7 mouse cellular contexts compared by ENCODE assay signal in genomic region chr8:94362607-94363239, GRCm38 (mm10). TPM values are rescaled to one million over a fixed set of nuclear protein-coding genes. Genes with fewer than 3 reads are reported as not detected.
A peak's percentile ranks its signal among the peaks of the same experiment; 100 is the strongest.
DNase-seq lines count a peak whose midpoint lies in the region; ATAC-seq lines count a peak whose summit lies in the region.

No protein-coding gene starts in this region.

- no peak overlapping the region for H3K4me3 ChIP-seq in liver, embryonic 15.5 days (replicated peaks)
- H3K4me3 ChIP-seq in liver, embryonic 11.5 days (ENCODE audit: low read depth, low read length) = no peak overlapping the region
- no peak overlapping the region for H3K4me3 ChIP-seq in stomach, embryonic 14.5 days (ENCODE audit: low read depth, low read length)

- no peak overlapping the region for H3K9ac ChIP-seq in liver, embryonic 15.5 days
- H3K9ac ChIP-seq in liver, embryonic 11.5 days (ENCODE audit: low read depth, low read length) = no peak overlapping the region
- H3K9ac ChIP-seq in stomach, embryonic 14.5 days (replicated peaks; ENCODE audit: low read depth, low read length) = no peak overlapping the region

- H3K27me3 ChIP-seq in liver, embryonic 15.5 days = no peaks in the 10 kb centered on the region
- H3K27me3 ChIP-seq in liver, embryonic 11.5 days (replicated peaks; ENCODE audit: control insufficient read depth, insufficient read depth, low read length) = no peaks in the 10 kb centered on the region
- H3K27me3 ChIP-seq in stomach, embryonic 14.5 days (ENCODE audit: control insufficient read depth, insufficient read depth, low read length) = no peaks in the 10 kb centered on the region

- no peaks in the 10 kb centered on the region for H3K9me3 ChIP-seq in liver, embryonic 15.5 days (replicated peaks)
- H3K9me3 ChIP-seq in liver, embryonic 11.5 days (ENCODE audit: control insufficient read depth, low read length) = no peaks in the 10 kb centered on the region
- no peaks in the 10 kb centered on the region for H3K9me3 ChIP-seq in stomach, embryonic 14.5 days (ENCODE audit: control insufficient read depth, low read depth, low read length)

- no peak overlapping the region for H3K4me2 ChIP-seq in liver, embryonic 15.5 days
- H3K4me2 ChIP-seq in liver, embryonic 11.5 days = no peak overlapping the region
- H3K4me2 ChIP-seq in stomach, embryonic 14.5 days (replicated peaks; ENCODE audit: low read depth, low read length) = no peak overlapping the region

- 0 out of 2 replicates have a peak overlapping the region, but pooled peaks have one; percentile 67 for H3K27ac ChIP-seq in liver, embryonic 15.5 days (replicated peaks)
- H3K27ac ChIP-seq in liver, embryonic 11.5 days (ENCODE audit: low read depth, low read length) = no peak overlapping the region
- H3K27ac ChIP-seq in stomach, embryonic 14.5 days (ENCODE audit: low read length) = peak overlapping the region; percentile 49; the same call in 1 of the 2 replicates

- 51% methylated on average over 7 of the region's 7 CpGs for WGBS in liver, embryonic 15.5 days (ENCODE audit: insufficient replicate concordance)
- WGBS in liver, embryonic 11.5 days = 70% methylated on average over 7 of the region's 7 CpGs
- 63% methylated on average over 7 of the region's 7 CpGs for WGBS in stomach, embryonic 14.5 days

- ATAC-seq in liver, embryonic 15.5 days (ENCODE audit: insufficient read depth) = no peak
- ATAC-seq in liver, embryonic 11.5 days (replicated peaks; ENCODE audit: low FRiP score) = no peak
- peak; percentile 66 for ATAC-seq in stomach, embryonic 14.5 days (ENCODE audit: insufficient number of reproducible peaks, insufficient read depth, low FRiP score, low read depth)
- no peak for ATAC-seq in erythroblast, adult 5-6 weeks (replicated peaks; ENCODE audit: low FRiP score, poor library complexity, severe bottlenecking)

- H3K36me3 ChIP-seq in liver, embryonic 15.5 days (replicated peaks) = no peaks in the 10 kb centered on the region
- no peaks in the 10 kb centered on the region for H3K36me3 ChIP-seq in liver, embryonic 11.5 days (ENCODE audit: control insufficient read depth, insufficient read depth, low read length)
- H3K36me3 ChIP-seq in stomach, embryonic 14.5 days (ENCODE audit: control insufficient read depth, insufficient read depth, low read length) = no peaks in the 10 kb centered on the region

- DNase-seq in liver, embryonic 11.5 days (ENCODE audit: low spot score) = no peak
- peak; percentile 68 for DNase-seq in heart, adult 8-10 months (ENCODE audit: low spot score)
- DNase-seq in kidney, adult 8-10 months = peak; percentile 69 to 82
- DNase-seq in cerebellum, adult 8-10 months = no peak

- H3K4me1 ChIP-seq in liver, embryonic 15.5 days (replicated peaks) = peaks cover 42% of the 10 kb centered on the region
- H3K4me1 ChIP-seq in liver, embryonic 11.5 days (replicated peaks; ENCODE audit: control insufficient read depth, insufficient read depth, low read length) = peaks cover 3% of the 10 kb centered on the region; the same call in 1 of the 2 replicates
- H3K4me1 ChIP-seq in stomach, embryonic 14.5 days (ENCODE audit: control insufficient read depth, insufficient read depth, low read length) = no peaks in the 10 kb centered on the region

RNA-seq across cellular contexts. Expression of gene Herpud1, which starts 23.5 kb away (rescaled TPM):
- polyA plus RNA-seq in liver, embryonic 15.5 days (2015; fragmentation: Nextera tagmentation; extraction: Ambion mirVana) = 139 and 161 TPM in 2 replicates
- 110 and 115 TPM in 2 replicates for polyA plus RNA-seq in liver, embryonic 11.5 days (2014; fragmentation: Nextera tagmentation; extraction: Ambion mirVana)
- 100 to 1,000 TPM; 233 to 419 (median 274) TPM for total RNA-seq in heart, adult 8-10 months (2022)
- polyA plus RNA-seq in stomach, embryonic 14.5 days (2014; fragmentation: Nextera tagmentation; extraction: Ambion mirVana) = 93.1 and 101 TPM in 2 replicates
- 52.1 and 56.6 TPM in 2 replicates for total RNA-seq in erythroblast, adult 5-6 weeks (2015; ENCODE audit: low replicate concordance)
- 60.9 and 70.5 TPM in 2 replicates for total RNA-seq in erythroblast, adult 5-6 weeks (2017; ENCODE audit: low replicate concordance)

RNA-seq across cellular contexts. Expression of gene Slc12a3, which starts 33.7 kb away (rescaled TPM):
- 0.15 and 0.37 TPM in 2 replicates for polyA plus RNA-seq in liver, embryonic 15.5 days (2015; fragmentation: Nextera tagmentation; extraction: Ambion mirVana)
- polyA plus RNA-seq in liver, embryonic 11.5 days (2014; fragmentation: Nextera tagmentation; extraction: Ambion mirVana) = not detected in 2 replicates
- total RNA-seq in heart, adult 8-10 months (2022) = under 1 TPM in 3 of 4 experiments, not detected in 1; 0.09 to 0.47 (median 0.11) TPM
- not detected in 2 replicates for polyA plus RNA-seq in stomach, embryonic 14.5 days (2014; fragmentation: Nextera tagmentation; extraction: Ambion mirVana)
- total RNA-seq in erythroblast, adult 5-6 weeks (2015; ENCODE audit: low replicate concordance) = 2.5 TPM in 1 of 2 replicates, not detected in the other
- 0.34 TPM in 1 of 2 replicates, not detected in the other for total RNA-seq in erythroblast, adult 5-6 weeks (2017; ENCODE audit: low replicate concordance)

Comparison
In these comparisons a context has a peak if more than half of its experiments do, and no peak if none do; other contexts are left out.
1. DNase-seq: peak in heart, adult 8-10 months (single experiment) and kidney, adult 8-10 months (2 of 2); none in liver, embryonic 11.5 days (single experiment) and cerebellum, adult 8-10 months (single experiment).